Mouse (Mus musculus) C2C12 (cell line): ENCODE results near the gene Secisbp2. TPM values are rescaled to one million over a fixed set of nuclear protein-coding genes. Genes with fewer than 3 reads are reported as not detected.

ENCODE experiments used
- H3K27me3 ChIP-seq: one replicate; pipeline ENCODE4 v1.6.1; 2011; ENCODE audit not compliant: control insufficient read depth, insufficient read depth, insufficient read length
- H3K36me3 ChIP-seq: one replicate; pipeline ENCODE4 v1.6.1; 2011; ENCODE audit not compliant: control insufficient read depth, insufficient read depth
- H3K4me3 ChIP-seq: one replicate; pipeline ENCODE4 v1.5.1; 2011; ENCODE audit warnings: mild to moderate bottlenecking, control low read depth; ENCODE audit not compliant: poor library complexity, insufficient read depth, severe bottlenecking
- H3K79me2 ChIP-seq: one replicate; pipeline ENCODE4 v1.6.1; 2011; ENCODE audit not compliant: control insufficient read depth, insufficient read depth
- H3K79me3 ChIP-seq: one replicate; pipeline ENCODE4 v1.6.1; 2011; ENCODE audit warnings: low read depth, control low read depth
- H3ac ChIP-seq: one replicate; pipeline ENCODE3; 2011; ENCODE audit warnings: low read depth; ENCODE audit not compliant: control insufficient read depth, insufficient read length
- CEBPB ChIP-seq: IDR thresholded peaks from one replicate; pipeline ENCODE4 v1.6.1; 2011; ENCODE audit warnings: low read depth, mild to moderate bottlenecking, control low read depth, moderate library complexity
- CTCF ChIP-seq: IDR thresholded peaks from one replicate; pipeline ENCODE4 v1.5.1; 2011; ENCODE audit not compliant: control insufficient read depth, insufficient read depth, insufficient read length
- FOSL1 ChIP-seq: IDR thresholded peaks from one replicate; pipeline ENCODE4 v1.8.0; 2011; ENCODE audit warnings: mild to moderate bottlenecking, low read length; ENCODE audit not compliant: poor library complexity, insufficient read depth, severe bottlenecking
- MAX ChIP-seq: IDR thresholded peaks from one replicate; pipeline ENCODE4 v1.6.1; 2011; ENCODE audit warnings: mild to moderate bottlenecking, control low read depth
- MYOD1 ChIP-seq: IDR thresholded peaks from one replicate; pipeline ENCODE4 v1.6.1; 2011; ENCODE audit warnings: low read depth; ENCODE audit not compliant: control insufficient read depth, insufficient read length
- MYOG ChIP-seq: IDR thresholded peaks from one replicate; pipeline ENCODE4 v1.6.1; 2011; ENCODE audit not compliant: control insufficient read depth, insufficient read length; ENCODE audit errors: extremely low read depth
- USF1 ChIP-seq: IDR thresholded peaks from one replicate; pipeline ENCODE4 v1.6.1; 2011; ENCODE audit warnings: low read depth, mild to moderate bottlenecking, control low read depth, moderate library complexity
- long read RNA-seq, 2 experiments: library from polyadenylated mRNA; unstranded; transcript quantifications; one replicate each; pipeline ENCODE4 v2.0.0; 2019 to 2020
- polyA plus RNA-seq: library from polyadenylated mRNA; unstranded; fragments of >200 nt; fragmentation: generic; extraction: Trizol; gene quantifications from one replicate; pipeline ENCODE4 v1.2.1, GENCODE M21; 2012; ENCODE audit warnings: missing spikeins

The Secisbp2 gene
- 6.1 TPM for polyA plus RNA-seq
- long read RNA-seq, experiment 1, partial matches to known transcripts: 7 of 16 reads
- long read RNA-seq, experiment 1, other reads (novel, unspliced or antisense): 6 of 16 reads
- long read RNA-seq, experiment 2, transcript Secisbp2-201 (17 exons, 3,328 nt): major isoform, 22 of 48 reads
- long read RNA-seq, experiment 2, partial matches to known transcripts: 14 of 48 reads
- long read RNA-seq, experiment 2, other reads (novel, unspliced or antisense): 12 of 48 reads

- H3K79me3 ChIP-seq: peaks cover 53% of the 10 kb centered on the region
- TF ChIP-seq MAX (peak; percentile 94), CTCF (peak; percentile 89), FOSL1 (no peak)
- H3ac ChIP-seq: peak within 1 kb of the TSS; percentile 94
- peaks cover 57% of the 10 kb centered on the region for H3K36me3 ChIP-seq
- H3K27me3 ChIP-seq: no peaks in the 10 kb centered on the region
- H3K79me2 ChIP-seq: peaks cover 74% of the 10 kb centered on the region
- H3K4me3 ChIP-seq: peak within 1 kb of the TSS; percentile 47
Measured at GRCm38 (mm10) chr13:51651408-51652064, at the start of gene Secisbp2. Gene Secisbp2 (plus strand): TSS chr13:51651697.

- Histone ChIP-seq H3K27me3 (peaks cover 5% of the 10 kb centered on the region), H3K4me3 (no peak overlapping the region), H3ac (no peak overlapping the region), H3K79me3 (no peaks in the 10 kb centered on the region), H3K79me2 (no peaks in the 10 kb centered on the region), H3K36me3 (no peaks in the 10 kb centered on the region)
- TF ChIP-seq CTCF (no peak), FOSL1 (no peak), CEBPB (no peak), MYOD1 (no peak), MAX (no peak), USF1 (no peak), MYOG (no peak)
Measured at GRCm38 (mm10) chr13:51602764-51603163, 48.7 kb upstream of the Secisbp2 start.

- H3K4me3 ChIP-seq: no peak overlapping the region
Measured at GRCm38 (mm10) chr13:51603221-51603893, 48.1 kb upstream of the Secisbp2 start.

GRCm38 (mm10) chr13:51603894-51604244 lies 47.6 kb upstream of the Secisbp2 start:
- no peaks in the 10 kb centered on the region for H3K36me3 ChIP-seq
- H3K4me3 ChIP-seq: no peak overlapping the region
- no peaks in the 10 kb centered on the region for H3K79me3 ChIP-seq
- no peak overlapping the region for H3ac ChIP-seq
- TF ChIP-seq CTCF: no peak
- TF ChIP-seq FOSL1: no peak
- no peak for TF ChIP-seq MYOD1
- TF ChIP-seq MAX: no peak
- TF ChIP-seq USF1: no peak
- TF ChIP-seq CEBPB: no peak
- no peak for TF ChIP-seq MYOG
- no peaks in the 10 kb centered on the region for H3K79me2 ChIP-seq
- peaks cover 5% of the 10 kb centered on the region for H3K27me3 ChIP-seq

More at GRCm38 (mm10) chr13:51603221-51603893, 48.1 kb upstream of the Secisbp2 start:
- Histone ChIP-seq H3ac (no peak overlapping the region), H3K79me2 (no peaks in the 10 kb centered on the region), H3K36me3 (no peaks in the 10 kb centered on the region), H3K27me3 (peaks cover 5% of the 10 kb centered on the region), H3K79me3 (no peaks in the 10 kb centered on the region)
- TF ChIP-seq FOSL1: no peak
- no peak for TF ChIP-seq USF1
- no peak for TF ChIP-seq MYOD1
- no peak for TF ChIP-seq MAX
- no peak for TF ChIP-seq CTCF
- TF ChIP-seq MYOG: no peak
- TF ChIP-seq CEBPB: no peak

GRCm38 (mm10) chr13:51609231-51609630 lies 42.3 kb upstream of the Secisbp2 start:
- H3K27me3 ChIP-seq: peaks cover 9% of the 10 kb centered on the region
- no peaks in the 10 kb centered on the region for H3K79me2 ChIP-seq
- H3ac ChIP-seq: no peak overlapping the region
- no peak overlapping the region for H3K4me3 ChIP-seq
- no peak for TF ChIP-seq MYOD1
- TF ChIP-seq MAX: no peak
- TF ChIP-seq CTCF: no peak
- TF ChIP-seq MYOG: no peak
- TF ChIP-seq USF1: no peak
- no peak for TF ChIP-seq CEBPB
- no peak for TF ChIP-seq FOSL1
- no peaks in the 10 kb centered on the region for H3K36me3 ChIP-seq
- no peaks in the 10 kb centered on the region for H3K79me3 ChIP-seq

GRCm38 (mm10) chr13:51611060-51611459 lies 40.4 kb upstream of the Secisbp2 start:
- Histone ChIP-seq H3K79me2 (no peaks in the 10 kb centered on the region), H3ac (no peak overlapping the region), H3K4me3 (no peak overlapping the region), H3K27me3 (peaks cover 9% of the 10 kb centered on the region), H3K36me3 (no peaks in the 10 kb centered on the region), H3K79me3 (no peaks in the 10 kb centered on the region)
- TF ChIP-seq FOSL1 (no peak), USF1 (no peak), MYOG (no peak), CEBPB (no peak), MAX (no peak), CTCF (no peak), MYOD1 (no peak)
